In genomic region chr16:8565539-8565938, GRCm38 (mm10) we compare ENCODE assay signal across 15 mouse cellular contexts. TPM values are rescaled to one million over a fixed set of nuclear protein-coding genes. Genes with fewer than 3 reads are reported as not detected.
DNase-seq lines count a peak whose midpoint lies in the region; ATAC-seq and TF ChIP-seq lines count a peak whose summit lies in the region.
"Had no signal": no experiment of that assay in that cellular context is flagged by ENCODE, and none has a peak within 500 bp of the region (broad histone marks: within the 10 kb centered on the region; RNA-seq: fewer than 3 reads in every experiment).

No protein-coding gene starts in this region.

- no peak for DNase-seq in neural tube, embryonic 11.5 days (ENCODE audit: low spot score)
- DNase-seq in neural tube, embryonic 10.5 days (ENCODE audit: extremely low spot score, low spot score): no peak
- DNase-seq in limb, embryonic 10.5 days (ENCODE audit: low spot score): peak; percentile 12
- no peak for DNase-seq in thymus, postnatal 10 days (ENCODE audit: low spot score in 2 of 2)
- no peak for DNase-seq in cerebellum, postnatal 10 days
- DNase-seq: adrenal gland, postnatal 25 days; cerebellum, adult 8-10 months; gastrocnemius, postnatal 25 days; heart, postnatal 4 days; kidney, adult 8-10 months; lung, postnatal 36 days had no signal

- H3K27ac ChIP-seq in neural tube, embryonic 11.5 days (ENCODE audit: low read depth, low read length): peak overlapping the region; percentile 75
- H3K27ac ChIP-seq in hindbrain, embryonic 13.5 days: peak overlapping the region; percentile 72
- H3K27ac ChIP-seq in limb, embryonic 10.5 days: no peak overlapping the region
- peak overlapping the region; percentile 94 for H3K27ac ChIP-seq in small intestine, adult 2 months (ENCODE audit: insufficient read depth, low read depth, low read length)
- H3K27ac ChIP-seq: heart, embryonic 13.5 days had no signal

- 78% methylated on average over 2 of the region's 2 CpGs for WGBS in neural tube, embryonic 11.5 days
- WGBS in hindbrain, embryonic 13.5 days: 85% methylated on average over 2 of the region's 2 CpGs
- WGBS in limb, embryonic 10.5 days: 87% methylated on average over 2 of the region's 2 CpGs
- 44% methylated on average over 2 of the region's 2 CpGs for WGBS in small intestine, adult 2 months

- H3K27me3 ChIP-seq in neural tube, embryonic 11.5 days (ENCODE audit: control insufficient read depth, insufficient read depth, low read length): no peaks in the 10 kb centered on the region
- H3K27me3 ChIP-seq in hindbrain, embryonic 13.5 days: no peaks in the 10 kb centered on the region
- H3K27me3 ChIP-seq in limb, embryonic 10.5 days (ENCODE audit: low read depth, poor library complexity, severe bottlenecking): peaks cover 13% of the 10 kb centered on the region; the same call in 1 of the 2 replicates
- no peaks in the 10 kb centered on the region for H3K27me3 ChIP-seq in small intestine, adult 2 months (ENCODE audit: control insufficient read depth, insufficient read depth, low read length)
- H3K27me3 ChIP-seq: heart, embryonic 13.5 days had no signal

- no peaks in the 10 kb centered on the region for H3K36me3 ChIP-seq in neural tube, embryonic 11.5 days (ENCODE audit: control insufficient read depth, insufficient read depth, low read length)
- no peaks in the 10 kb centered on the region; the same call in 1 of the 2 replicates for H3K36me3 ChIP-seq in hindbrain, embryonic 13.5 days
- no peaks in the 10 kb centered on the region for H3K36me3 ChIP-seq in limb, embryonic 10.5 days
- no peaks in the 10 kb centered on the region for H3K36me3 ChIP-seq in small intestine, adult 2 months (ENCODE audit: control insufficient read depth, insufficient read depth, low read length)
- H3K36me3 ChIP-seq: heart, embryonic 13.5 days had no signal

- no peak overlapping the region for H3K4me2 ChIP-seq in neural tube, embryonic 11.5 days (ENCODE audit: low read depth)
- no peak overlapping the region for H3K4me2 ChIP-seq in hindbrain, embryonic 13.5 days
- H3K4me2 ChIP-seq: heart, embryonic 13.5 days had no signal

- TF ChIP-seq POLR2A in small intestine, adult 2 months (IDR thresholded peaks at IDR 0.05; ENCODE audit: low read depth, low read length): no peak

- no peak for TF ChIP-seq CTCF in small intestine, adult 2 months (IDR thresholded peaks at IDR 0.05; ENCODE audit: extremely low read depth, insufficient read length, insufficient replicate concordance, low read depth, low read length)

- no peak overlapping the region for H3K9ac ChIP-seq in neural tube, embryonic 11.5 days (ENCODE audit: low read length)
- no peak overlapping the region for H3K9ac ChIP-seq in hindbrain, embryonic 13.5 days
- H3K9ac ChIP-seq: heart, embryonic 13.5 days had no signal

- H3K4me1 ChIP-seq in neural tube, embryonic 11.5 days (ENCODE audit: control insufficient read depth, insufficient read depth, low read length): peaks cover 20% of the 10 kb centered on the region
- H3K4me1 ChIP-seq in hindbrain, embryonic 13.5 days (replicated peaks): peaks cover 32% of the 10 kb centered on the region
- H3K4me1 ChIP-seq in limb, embryonic 10.5 days: peaks cover 27% of the 10 kb centered on the region
- peaks cover 37% of the 10 kb centered on the region for H3K4me1 ChIP-seq in small intestine, adult 2 months (ENCODE audit: control insufficient read depth, insufficient read depth, insufficient read length, low read length)

- ATAC-seq in neural tube, embryonic 11.5 days (ENCODE audit: insufficient read depth, low FRiP score, low TSS enrichment): no peak
- ATAC-seq in hindbrain, embryonic 13.5 days (ENCODE audit: low FRiP score): peak; percentile 36; the same call in 1 of the 2 replicates
- ATAC-seq: CD4-positive, CD25-positive, alpha-beta regulatory T cell, adult 4 months had no signal

- H3K9me3 ChIP-seq in neural tube, embryonic 11.5 days (ENCODE audit: control insufficient read depth, low read length): no peaks in the 10 kb centered on the region
- no peaks in the 10 kb centered on the region for H3K9me3 ChIP-seq in hindbrain, embryonic 13.5 days
- no peaks in the 10 kb centered on the region for H3K9me3 ChIP-seq in limb, embryonic 10.5 days (replicated peaks)
- H3K9me3 ChIP-seq: heart, embryonic 13.5 days had no signal

- no peak overlapping the region for H3K4me3 ChIP-seq in neural tube, embryonic 11.5 days (ENCODE audit: low read depth, low read length)
- no peak overlapping the region for H3K4me3 ChIP-seq in hindbrain, embryonic 13.5 days
- H3K4me3 ChIP-seq in limb, embryonic 10.5 days: no peak overlapping the region
- H3K4me3 ChIP-seq in small intestine, adult 2 months (ENCODE audit: low read depth, low read length): no peak overlapping the region
- H3K4me3 ChIP-seq: heart, embryonic 13.5 days had no signal

RNA-seq across cellular contexts. Expression of gene Abat, which starts 52.3 kb away (rescaled TPM):
- polyA plus RNA-seq in neural tube, embryonic 11.5 days (2014; fragmentation: Nextera tagmentation; extraction: Ambion mirVana): 48.8 and 60.3 TPM in 2 replicates
- polyA plus RNA-seq in hindbrain, embryonic 13.5 days (2015; fragmentation: Nextera tagmentation; extraction: Ambion mirVana): 81.1 and 88.3 TPM in 2 replicates
- 14.9 and 22.7 TPM in 2 replicates for polyA plus RNA-seq in limb, embryonic 10.5 days (2016; fragmentation: Nextera tagmentation; extraction: Ambion mirVana)
- polyA plus RNA-seq in small intestine, adult 2 months (2012; rRNA removed): 7.8 and 22.0 TPM in 2 replicates
